Mouse (Mus musculus) liver, embryonic 14.5 days (tissue): ENCODE measurements around the gene Tmem38a.

ENCODE experiments used
- CTCF ChIP-seq: IDR thresholded peaks from 2 replicates; pipeline ENCODE4 v1.5.1; 2016; ENCODE audit warnings: antibody characterized with exemption, low read depth, control low read depth
- EP300 ChIP-seq: IDR thresholded peaks from 2 replicates; pipeline ENCODE4 v1.6.1; 2016; ENCODE audit warnings: antibody characterized with exemption, low read depth

GRCm38 (mm10) chr8:72547802-72548643 is 23.8 kb upstream of the Tmem38a start, which contains the start of gene Med26:
- TF ChIP-seq CTCF (no peak), EP300 (0 out of 2 replicates have a peak, but pooled peaks have one; percentile 35)
